Mouse (Mus musculus): ENCODE results near the gene Rer1.
A peak's percentile ranks its signal among the peaks of the same experiment; 100 is the strongest.
"Not testable (repeated sequence)": the region's sequence is repeated elsewhere in the genome, so short reads cannot be mapped to it uniquely, and the experiment has no call there.

Gene Rer1

GRCm38 (mm10) chr4:155078808-155079207 is 7.4 kb downstream of the Rer1 start:
- not testable (repeated sequence) for DNase-seq (ENCODE audit: extremely low read depth, insufficient read length, low spot score)

GRCm38 (mm10) chr4:155076677-155077076 is 9.5 kb downstream of the Rer1 start:
- DNase-seq (ENCODE audit: extremely low read depth, insufficient read length, low spot score): no peak

DNA sequence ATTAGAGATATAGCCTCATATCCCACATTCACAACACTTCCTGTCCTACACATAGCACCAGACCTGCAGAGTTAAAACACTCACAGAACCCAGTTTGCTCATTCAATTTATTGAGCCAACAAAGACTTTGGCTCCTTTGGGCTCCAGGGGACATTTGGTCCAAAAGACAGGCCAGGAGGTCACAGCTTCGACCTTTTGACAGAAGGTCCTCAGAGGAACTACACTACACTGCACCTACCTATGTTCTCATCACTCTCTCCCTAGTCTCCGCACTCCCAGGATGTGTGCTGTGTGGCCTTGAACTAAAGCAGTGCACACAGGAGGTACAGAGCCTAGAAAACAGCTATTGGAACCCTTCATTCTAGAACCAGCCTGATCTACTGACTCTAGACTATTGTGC is 10.4 kb downstream of the Rer1 start:
- no peak for DNase-seq (ENCODE audit: extremely low read depth, insufficient read length, low spot score)

DNA sequence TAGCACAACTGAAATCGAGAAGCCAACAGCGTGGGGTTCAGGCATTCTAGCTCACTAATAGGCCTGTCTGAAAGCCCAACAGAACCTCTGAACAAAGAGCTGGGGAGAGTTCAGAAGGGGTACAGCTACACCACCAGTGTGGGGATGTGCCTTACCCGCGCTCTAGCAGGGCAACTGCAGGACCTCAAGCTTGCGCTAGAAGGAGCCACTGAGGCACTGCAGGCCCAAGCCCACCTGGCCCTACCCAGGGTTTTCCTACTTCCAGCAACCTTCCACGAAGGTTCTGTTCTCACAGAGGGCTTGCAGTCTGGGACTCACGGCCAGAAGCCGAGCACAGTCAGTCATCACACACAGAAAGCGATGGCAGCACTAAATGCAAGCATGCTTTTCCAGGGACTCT is 11.0 kb downstream of the Rer1 start:
- DNase-seq (ENCODE audit: extremely low read depth, insufficient read length, low spot score): no peak

DNA sequence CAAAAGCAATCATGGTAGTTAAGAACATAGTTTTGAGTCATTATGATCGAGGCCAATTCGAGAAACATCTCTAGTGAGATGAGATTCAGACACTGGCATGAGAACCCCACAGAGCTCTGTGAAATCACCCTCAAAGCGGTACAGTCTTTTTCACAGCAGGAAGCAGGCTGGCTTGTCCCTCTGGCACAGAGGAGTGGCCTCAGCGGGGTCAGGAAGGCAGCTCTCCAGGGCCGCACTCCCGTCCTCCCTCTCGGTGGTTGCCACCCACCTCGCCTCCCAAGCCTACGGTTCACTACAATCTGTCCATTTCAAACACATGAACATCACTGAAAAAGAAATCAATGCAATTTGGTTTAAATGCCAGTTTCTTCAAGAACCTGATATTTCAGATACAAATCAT is 11.8 kb downstream of the Rer1 start:
- no peak for DNase-seq (ENCODE audit: extremely low read depth, insufficient read length, low spot score)

DNA sequence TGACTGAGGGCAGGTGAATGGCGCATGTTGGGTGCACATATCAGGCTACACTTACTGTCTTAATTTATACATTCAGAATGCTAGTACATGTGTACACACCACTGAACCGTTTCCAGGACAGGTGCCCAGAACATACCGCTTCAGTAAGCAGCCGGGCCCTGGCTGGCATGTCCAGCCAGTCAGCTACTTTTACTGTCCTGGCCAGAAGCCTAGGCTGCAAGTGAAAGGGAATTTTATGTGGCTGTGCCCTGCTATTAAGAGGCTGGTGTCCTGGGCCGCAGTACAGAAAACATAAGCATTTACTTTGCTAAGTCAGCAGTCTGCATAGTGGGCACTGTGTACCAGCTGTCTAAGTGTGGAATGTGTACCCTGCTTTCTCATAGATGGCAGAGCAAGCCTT is 15.3 kb downstream of the Rer1 start:
- no peak for DNase-seq (ENCODE audit: extremely low read depth, insufficient read length, low spot score)

- DNase-seq (ENCODE audit: extremely low read depth, insufficient read length, low spot score): no peak
Measured at GRCm38 (mm10) chr4:155070199-155070598, 16.0 kb downstream of the Rer1 start.

DNA sequence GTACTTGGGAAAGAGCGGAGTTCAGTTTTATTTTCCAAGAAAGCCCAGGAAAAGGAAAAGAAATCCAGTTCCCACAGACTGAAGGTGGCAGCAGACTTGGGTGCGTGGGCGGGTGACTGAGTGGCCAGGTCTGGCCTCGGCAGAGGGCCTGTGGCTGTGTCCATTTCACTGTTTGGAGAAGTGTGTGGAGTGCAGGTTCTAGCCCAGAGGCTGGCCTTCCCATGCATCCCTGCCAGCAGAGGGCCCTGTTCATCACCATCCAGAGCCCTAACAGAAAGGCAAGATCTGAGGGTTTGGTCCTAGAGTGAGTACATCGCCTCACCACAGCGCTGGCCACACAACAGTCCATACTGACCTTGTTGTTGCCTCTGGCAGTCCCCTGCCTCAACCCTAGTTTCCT is 17.0 kb downstream of the Rer1 start:
- DNase-seq (ENCODE audit: extremely low read depth, insufficient read length, low spot score): no peak

DNA sequence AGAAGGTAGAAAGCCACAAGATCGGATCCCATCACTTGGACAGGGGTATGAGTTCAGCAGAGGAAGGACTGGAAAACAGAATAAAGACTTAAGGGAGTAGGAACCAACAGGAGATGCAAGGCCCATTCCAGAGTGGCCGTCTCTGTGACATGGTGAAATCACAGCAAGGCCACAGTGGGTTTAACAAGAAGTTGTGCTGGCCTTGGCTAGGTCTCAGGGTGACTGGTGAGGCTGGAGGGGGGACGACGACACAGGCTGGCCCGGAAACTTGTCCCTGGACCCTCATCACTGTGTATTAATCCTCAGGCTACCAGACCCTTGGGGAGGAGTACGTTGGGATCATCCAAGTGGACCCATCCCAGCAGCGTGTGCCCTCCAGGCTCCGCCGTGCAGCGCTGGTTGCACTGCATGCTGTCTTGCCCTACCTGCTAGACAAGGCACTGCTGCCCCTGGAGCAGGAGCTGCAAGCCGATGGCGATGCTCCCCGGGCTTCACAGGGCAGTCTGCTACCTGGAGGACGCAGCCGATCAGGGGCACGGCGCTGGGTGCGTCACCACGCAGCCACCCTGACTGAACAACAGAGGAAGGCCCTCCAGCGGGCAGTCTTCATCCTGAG is 17.7 kb downstream of the Rer1 start:
- DNase-seq (ENCODE audit: extremely low read depth, insufficient read length, low spot score): no peak

- DNase-seq (ENCODE audit: extremely low read depth, insufficient read length, low spot score): peak; percentile 94
Measured at GRCm38 (mm10) chr4:155066834-155067522, 19.2 kb downstream of the Rer1 start, which contains the start of gene Pex10. Gene Pex10 (plus strand): TSS chr4:155067016.

- DNase-seq (ENCODE audit: extremely low read depth, insufficient read length, low spot score): peak; percentile 42
Measured at GRCm38 (mm10) chr4:155065970-155066833, 20.0 kb downstream of the Rer1 start.

- no peak for DNase-seq (ENCODE audit: extremely low read depth, insufficient read length, low spot score)
Measured at GRCm38 (mm10) chr4:155064474-155064873, 21.7 kb downstream of the Rer1 start.

DNA sequence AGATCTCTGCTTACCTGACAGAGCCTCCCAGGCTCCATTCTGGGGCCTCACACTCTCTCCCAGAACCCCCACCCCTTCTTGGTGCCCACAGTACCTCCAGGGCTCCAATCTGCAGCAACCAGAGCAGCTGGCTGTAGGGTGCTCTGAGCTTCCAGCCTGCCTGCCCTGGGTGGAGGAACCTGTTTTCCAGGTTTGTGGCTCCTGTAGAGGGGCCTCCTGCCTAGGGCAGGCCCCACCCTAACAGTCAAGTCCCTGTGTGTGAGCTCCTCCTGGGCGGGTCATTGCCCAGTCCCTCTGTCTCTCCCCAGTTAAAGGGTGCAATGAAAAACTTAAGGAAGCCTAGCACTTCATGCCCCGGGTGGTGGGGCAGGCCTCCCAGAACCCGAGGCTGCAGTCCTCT is 22.3 kb downstream of the Rer1 start:
- DNase-seq (ENCODE audit: extremely low read depth, insufficient read length, low spot score): no peak

- no peak for DNase-seq (ENCODE audit: extremely low read depth, insufficient read length, low spot score)
Measured at GRCm38 (mm10) chr4:155058325-155058724, 27.9 kb downstream of the Rer1 start.

DNA sequence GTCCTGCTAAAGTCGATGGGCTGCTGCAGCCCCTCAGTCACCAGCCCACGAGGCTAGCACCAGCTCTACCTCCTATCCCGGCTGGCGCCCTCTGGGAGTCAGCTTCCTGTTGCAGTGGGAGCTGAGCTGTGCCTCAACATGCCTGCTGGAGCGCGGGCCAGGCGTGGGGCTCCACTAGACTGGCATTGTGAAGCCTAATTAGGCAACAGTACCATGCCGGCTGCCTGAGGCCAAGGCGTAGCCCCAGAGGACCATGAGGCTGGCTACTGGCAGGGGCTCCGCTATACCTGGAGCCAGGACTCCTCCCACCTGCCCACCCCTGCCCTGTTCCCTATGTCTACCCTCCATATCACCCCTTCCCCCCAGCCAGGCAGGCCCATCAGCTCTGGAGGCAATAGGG is 29.5 kb downstream of the Rer1 start, which contains the start of gene Plch2:
Gene Plch2, minus strand, starts transcription at position 61 of the 400 bp plus-strand sequence.
- no peak for DNase-seq (ENCODE audit: extremely low read depth, insufficient read length, low spot score)

GRCm38 (mm10) chr4:155050116-155050515 is 36.1 kb downstream of the Rer1 start:
- DNase-seq (ENCODE audit: extremely low read depth, insufficient read length, low spot score): no peak

- DNase-seq (ENCODE audit: extremely low read depth, insufficient read length, low spot score): no peak
Measured at GRCm38 (mm10) chr4:155046636-155047035, 39.5 kb downstream of the Rer1 start.

GRCm38 (mm10) chr4:155043289-155043625 is 42.9 kb downstream of the Rer1 start:
- DNase-seq (ENCODE audit: extremely low read depth, insufficient read length, low spot score): no peak

GRCm38 (mm10) chr4:155042606-155043288 is 43.4 kb downstream of the Rer1 start:
- no peak for DNase-seq (ENCODE audit: extremely low read depth, insufficient read length, low spot score)

DNA sequence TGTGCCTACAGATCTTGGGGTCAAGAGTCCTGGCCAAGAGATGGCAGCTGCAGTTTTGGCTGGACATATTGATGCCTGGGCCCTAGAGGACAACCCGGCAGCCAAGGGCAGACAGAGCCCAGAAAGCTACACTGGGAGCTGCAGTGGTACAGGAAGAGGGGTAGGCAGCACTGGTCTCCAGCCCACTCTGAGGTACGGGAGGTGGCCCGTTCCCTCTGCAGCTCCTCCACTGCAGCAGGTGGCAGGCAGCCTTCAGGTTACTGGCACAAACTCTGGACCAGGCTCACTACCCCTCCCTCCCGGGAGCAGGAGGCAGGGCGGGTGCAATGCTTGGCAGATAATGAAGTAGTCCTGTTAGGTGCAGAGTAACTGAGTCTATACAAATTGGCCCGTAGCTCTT is 45.5 kb downstream of the Rer1 start:
- no peak for DNase-seq (ENCODE audit: extremely low read depth, insufficient read length, low spot score)

GRCm38 (mm10) chr4:155040197-155040596 is 46.0 kb downstream of the Rer1 start:
- no peak for DNase-seq (ENCODE audit: extremely low read depth, insufficient read length, low spot score)

Measured in 3134 (cell line).